Mouse (Mus musculus): ENCODE measurements at regions not wholly inside any gene's neighbourhood (a gene's known extent, or its start where the extent isn't known, plus 50 kb on each side); places are given as distances from the start of the nearest gene placed in this dataset.

DNA sequence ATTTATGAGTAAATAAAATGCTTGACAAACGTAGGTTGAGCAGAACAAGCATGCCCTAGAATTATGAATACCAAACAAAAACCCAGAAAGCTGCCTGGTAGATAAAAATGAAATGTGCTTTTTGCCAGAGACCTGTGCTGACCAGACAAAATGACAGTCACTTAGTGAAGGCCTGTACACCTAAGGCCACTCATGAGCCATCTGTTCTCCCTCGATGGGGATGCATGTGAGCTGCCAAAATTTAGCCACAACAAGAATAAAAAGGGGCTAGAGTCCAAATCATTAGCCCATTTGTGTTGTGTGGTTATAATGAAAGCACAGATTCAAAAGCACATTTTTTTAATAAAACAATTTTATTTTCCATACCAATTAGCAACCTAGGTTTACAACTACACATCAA is 555.9 kb upstream of the Syt1 start:
- TF ChIP-seq CTCF (IDR thresholded peaks at IDR 0.05; ENCODE audit: extremely low read depth, insufficient read depth, low read length) (no peak), POLR2A (IDR thresholded peaks at IDR 0.05; ENCODE audit: extremely low read depth, insufficient read depth, low read length) (no peak)
